Mouse (Mus musculus): ENCODE measurements around the gene Tff1. TPM values are rescaled to one million over a fixed set of nuclear protein-coding genes. Genes with fewer than 3 reads are reported as not detected.

The Tff1 gene
- polyA plus RNA-seq (2012; ENCODE audit: low replicate concordance) = not detected in 2 replicates

GRCm38 (mm10) chr17:31165127-31165526, at the start of gene Tff1:
Tff1 (minus strand) TSS chr17:31165277.

GRCm38 (mm10) chr17:31207771-31208334, 42.8 kb upstream of the Tff1 start, which contains the start of gene Ubash3a:
Ubash3a (plus strand) TSS chr17:31207873.

GRCm38 (mm10) chr17:31198877-31199276, 33.8 kb upstream of the Tff1 start, which contains the start of gene Tmprss3:
Tmprss3 (minus strand) TSS chr17:31198977.

GRCm38 (mm10) chr17:31144040-31145037, 20.7 kb downstream of the Tff1 start, which contains the start of gene Tff2:
Tff2 (minus strand) TSS chr17:31144282.

GRCm38 (mm10) chr17:31129452-31129851, 35.6 kb downstream of the Tff1 start, which contains the start of gene Tff3:
Tff3 (minus strand) TSS chr17:31129646.

Other genes starting within 250 kb of the Tff1 start
- gene Umodl1, start 210.6 kb downstream of the Tff1 start, polyA plus RNA-seq (2012; ENCODE audit: low replicate concordance) = not detected in 2 replicates
- 17.0 and 23.7 TPM in 2 replicates for gene Abcg1, start 107.6 kb downstream of the Tff1 start, polyA plus RNA-seq (2012; ENCODE audit: low replicate concordance)
- gene Tff3, start 35.6 kb downstream of the Tff1 start, polyA plus RNA-seq (2012; ENCODE audit: low replicate concordance) = not detected in 2 replicates
- gene Tff2, start 21.0 kb downstream of the Tff1 start, polyA plus RNA-seq (2012; ENCODE audit: low replicate concordance) = not detected in 2 replicates
- gene Tmprss3, start 33.7 kb upstream of the Tff1 start, polyA plus RNA-seq (2012; ENCODE audit: low replicate concordance) = not detected in 2 replicates
- gene Ubash3a, start 42.6 kb upstream of the Tff1 start, polyA plus RNA-seq (2012; ENCODE audit: low replicate concordance) = 19.0 and 36.9 TPM in 2 replicates
- 0.55 TPM in 2 replicates for gene Rsph1, start 112.1 kb upstream of the Tff1 start, polyA plus RNA-seq (2012; ENCODE audit: low replicate concordance)
- gene Slc37a1, start 121.5 kb upstream of the Tff1 start, polyA plus RNA-seq (2012; ENCODE audit: low replicate concordance) = 5.9 and 7.2 TPM in 2 replicates
- not detected in 2 replicates for gene Pde9a, start 220.9 kb upstream of the Tff1 start, polyA plus RNA-seq (2012; ENCODE audit: low replicate concordance)